Mouse (Mus musculus) thymus, postnatal 0 days (tissue): ENCODE measurements at regions not wholly inside any gene's neighbourhood (a gene's known extent, or its start where the extent isn't known, plus 50 kb on each side); places are given as distances from the start of the nearest gene placed in this dataset.

ENCODE experiments used
- DNase-seq: peaks from one replicate; pipeline ENCODE4 v3.0.0-alpha.2; 2015; ENCODE audit warnings: low spot score

DNA sequence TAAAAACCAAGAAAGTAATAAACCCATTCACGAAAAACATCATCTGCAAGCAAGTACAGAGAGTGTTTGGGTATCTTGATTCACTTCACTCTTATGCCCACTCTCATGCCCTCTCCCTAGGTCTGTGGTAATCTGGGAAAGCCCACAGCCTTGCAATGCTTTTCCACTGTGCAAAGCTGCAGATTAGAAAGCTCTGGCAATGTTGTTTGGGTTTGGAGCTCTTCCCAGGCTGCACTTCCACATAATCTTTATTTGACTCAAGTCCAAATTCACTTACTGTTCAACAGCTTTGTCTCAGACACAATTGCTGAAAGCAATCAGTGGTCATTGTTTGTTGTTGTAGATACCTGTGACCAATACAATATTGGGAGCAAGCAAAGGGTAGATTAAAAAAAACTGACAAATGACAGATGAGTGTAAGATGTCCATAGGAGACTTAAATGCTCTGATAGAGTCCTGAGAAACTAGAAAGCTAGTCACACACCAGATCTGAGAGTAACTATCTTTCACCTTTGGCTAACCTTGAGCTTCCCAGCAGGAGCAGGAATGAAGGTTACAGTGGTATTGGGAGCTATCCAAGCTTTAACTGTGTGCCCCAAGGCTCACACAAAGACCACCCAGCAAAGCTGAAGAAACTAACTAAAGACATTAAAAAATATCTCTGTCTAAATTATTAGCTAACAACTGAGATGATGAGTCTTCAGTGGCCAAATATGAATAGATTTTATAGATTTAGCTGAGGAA, 325.7 kb upstream of the Klf12 start:
- no peak for DNase-seq

DNA sequence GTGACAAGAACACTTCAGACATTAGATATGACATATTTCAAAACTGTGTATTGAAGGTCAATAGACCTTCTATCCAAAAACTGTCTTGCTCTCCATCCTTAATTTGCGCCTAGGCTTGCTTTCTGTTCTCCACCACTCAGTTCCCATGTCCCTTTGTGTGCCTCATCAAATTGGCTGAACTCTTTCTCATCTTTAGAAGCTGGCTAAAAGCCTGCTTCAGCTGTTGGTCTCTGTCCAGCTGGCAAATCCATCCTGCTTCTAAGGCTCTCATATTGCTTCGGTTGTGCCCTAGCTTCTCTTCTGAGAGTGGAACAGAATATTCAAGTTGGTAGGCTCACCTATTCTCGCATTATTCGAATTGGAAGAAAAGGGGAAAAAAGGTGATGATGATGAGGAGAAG, 322.6 kb upstream of the Klf12 start:
- DNase-seq, result no peak

DNA sequence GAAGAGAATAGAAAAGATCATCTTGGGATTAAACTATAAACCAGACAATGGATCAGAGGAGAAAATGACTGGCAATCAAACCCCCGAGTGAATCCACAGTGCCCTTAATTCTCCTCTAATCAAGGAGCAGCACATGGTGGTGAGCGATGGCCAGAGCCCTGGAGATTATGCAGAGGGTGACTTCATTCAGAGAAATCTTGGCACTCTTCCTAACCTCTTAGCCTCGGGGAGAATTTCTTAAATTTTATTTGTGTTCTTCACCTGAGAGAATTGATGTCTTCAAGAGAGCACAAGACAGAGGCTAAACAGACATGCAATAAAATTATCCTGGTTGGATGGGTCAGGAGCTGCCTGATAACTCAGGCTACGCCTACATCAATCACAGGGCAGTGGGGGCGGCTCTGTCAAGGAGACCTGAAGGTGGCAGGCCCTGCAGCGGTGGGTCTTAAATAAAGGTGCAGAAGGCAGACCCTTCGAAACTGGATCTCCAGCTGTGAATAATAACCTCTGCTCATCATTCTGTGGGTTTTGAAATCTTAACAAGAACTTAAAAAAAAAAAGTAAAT, 316.5 kb upstream of the Klf12 start:
- no peak for DNase-seq

DNA sequence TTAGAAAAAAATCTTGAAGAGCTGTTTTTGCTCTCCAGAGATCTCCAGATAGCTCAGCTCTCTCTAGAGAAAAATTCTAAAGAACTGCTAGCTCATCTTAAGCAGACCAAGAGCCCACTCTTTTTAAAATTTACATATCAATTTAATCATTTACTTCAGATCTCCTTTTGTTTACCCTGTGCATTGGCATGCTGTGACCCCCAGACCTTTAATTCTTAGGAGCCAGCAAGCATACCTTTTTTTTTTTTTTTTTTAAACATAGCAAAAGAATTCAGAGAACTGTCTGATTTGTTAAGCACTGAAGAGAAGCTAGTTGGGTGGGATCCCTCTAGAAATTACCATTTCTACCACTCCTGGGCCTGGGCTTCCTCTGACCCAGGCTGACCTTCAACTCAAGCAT, 285.5 kb upstream of the Klf12 start:
- DNase-seq, result no peak

DNA sequence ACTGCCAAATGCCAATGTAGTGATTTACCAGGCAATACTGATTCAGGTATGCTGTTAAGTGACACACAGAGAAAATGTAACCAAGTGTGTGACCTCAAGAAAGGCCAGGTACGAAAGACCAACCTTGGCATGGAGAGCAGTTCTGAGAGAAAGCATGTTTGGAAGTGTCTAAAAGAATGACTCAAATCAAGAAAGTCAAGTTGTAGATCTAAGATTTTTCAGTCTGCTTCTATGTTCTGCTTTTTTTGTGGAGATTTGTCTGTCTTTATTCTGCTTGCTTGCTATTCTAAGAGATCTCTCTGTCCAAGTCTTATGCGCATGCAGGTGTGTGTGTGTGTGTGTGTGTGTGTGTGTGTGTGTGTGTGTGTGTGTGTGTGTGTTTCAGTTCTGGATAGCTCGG, 277.4 kb upstream of the Klf12 start:
- DNase-seq, result no peak

DNA sequence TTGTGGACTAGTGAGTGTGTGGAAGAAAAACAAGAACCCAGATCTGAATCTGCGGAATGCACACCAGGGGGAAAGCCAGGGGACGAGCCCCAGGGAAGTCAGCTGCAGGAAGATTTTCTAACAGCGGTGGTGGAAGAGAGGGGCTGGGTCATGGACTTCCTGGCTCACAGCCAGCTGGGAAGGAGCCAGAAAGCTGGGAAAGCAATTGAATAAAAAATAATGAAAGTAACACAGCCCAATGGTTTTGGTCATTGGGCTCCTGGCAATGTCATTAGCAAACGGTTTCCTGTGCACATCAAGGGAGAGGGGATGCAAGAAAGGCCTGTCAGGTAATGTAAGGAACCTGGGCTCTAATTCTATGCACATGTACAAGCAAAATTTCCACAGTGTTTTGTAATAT, 273.9 kb upstream of the Klf12 start:
- no peak for DNase-seq

DNA sequence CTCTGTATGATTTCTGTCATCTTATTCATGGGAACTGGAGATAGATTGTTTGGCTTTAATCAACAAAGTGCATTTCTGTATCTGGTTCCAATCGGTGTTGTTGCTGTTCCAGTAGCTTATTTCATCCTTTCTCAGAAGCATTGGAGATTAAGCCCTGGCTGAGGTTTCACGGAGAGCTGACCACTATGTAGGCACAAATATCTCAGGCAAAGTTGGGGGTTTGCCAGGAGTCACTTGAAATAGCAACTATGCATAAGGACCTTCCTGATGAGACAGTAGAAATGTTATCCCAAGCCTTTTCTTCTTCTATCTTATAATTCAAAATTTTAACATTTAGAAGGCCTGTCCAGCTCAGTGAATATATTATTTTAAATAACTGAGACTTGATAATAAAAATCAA, 268.0 kb upstream of the Klf12 start:
- no peak for DNase-seq

DNA sequence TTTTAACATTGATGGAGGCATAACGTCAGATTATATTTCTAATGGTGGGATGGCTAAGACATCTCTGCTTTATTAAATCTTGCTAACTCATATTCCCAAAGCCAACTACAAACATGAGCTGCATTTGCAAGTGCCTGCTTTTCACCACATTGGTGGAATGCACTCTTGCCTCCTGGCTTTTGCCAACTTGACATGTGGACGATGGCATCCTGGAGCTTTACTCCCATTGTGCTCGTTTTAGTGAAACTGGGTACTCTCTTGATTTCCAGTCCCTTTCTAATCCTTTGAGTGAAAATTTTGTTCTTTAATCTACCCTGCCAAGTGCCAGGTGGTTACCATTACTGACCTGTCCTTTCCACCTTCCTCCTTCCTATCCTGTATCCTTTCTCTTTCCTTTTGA, 265.8 kb upstream of the Klf12 start:
- no peak for DNase-seq

DNA sequence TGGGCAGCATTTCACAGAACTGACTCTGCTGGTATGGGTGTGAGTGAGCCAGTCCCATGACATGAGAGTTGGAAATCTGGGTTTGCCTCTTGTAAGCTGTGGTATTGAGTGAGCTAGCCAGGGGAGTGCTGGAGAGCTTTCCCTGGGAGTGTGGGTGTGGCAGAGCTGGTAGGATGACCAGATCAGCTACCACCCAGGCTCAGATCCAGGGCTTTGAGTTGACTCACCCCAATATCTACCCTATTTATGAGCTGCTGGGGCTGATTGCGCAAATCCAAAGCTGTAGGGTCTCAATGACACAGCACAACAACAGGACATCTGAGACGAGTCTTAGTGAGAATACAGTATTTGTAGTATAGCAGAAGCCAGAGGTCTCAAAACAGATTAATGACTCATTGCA, 245.7 kb upstream of the Klf12 start:
- no peak for DNase-seq

DNA sequence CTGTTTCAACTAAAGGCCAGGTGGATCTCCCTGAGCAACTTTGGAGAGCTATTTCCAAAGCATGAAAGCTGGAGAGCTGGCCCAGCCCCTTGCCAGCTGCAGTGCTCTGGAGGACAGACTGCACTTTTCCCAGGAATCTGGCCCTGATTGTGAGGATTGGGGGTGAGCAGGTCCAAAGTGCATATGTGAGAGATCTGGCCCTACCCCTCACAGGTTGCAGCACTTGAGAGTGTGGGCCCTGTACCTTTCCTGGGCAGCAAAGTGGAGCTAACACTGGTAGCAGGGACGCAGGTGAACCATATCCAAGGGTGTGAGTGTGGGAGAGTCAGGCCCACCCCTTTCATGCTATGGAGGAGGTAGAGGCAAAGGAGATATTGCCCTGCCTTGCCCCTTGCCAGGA, 245.3 kb upstream of the Klf12 start:
- DNase-seq, result no peak

DNA sequence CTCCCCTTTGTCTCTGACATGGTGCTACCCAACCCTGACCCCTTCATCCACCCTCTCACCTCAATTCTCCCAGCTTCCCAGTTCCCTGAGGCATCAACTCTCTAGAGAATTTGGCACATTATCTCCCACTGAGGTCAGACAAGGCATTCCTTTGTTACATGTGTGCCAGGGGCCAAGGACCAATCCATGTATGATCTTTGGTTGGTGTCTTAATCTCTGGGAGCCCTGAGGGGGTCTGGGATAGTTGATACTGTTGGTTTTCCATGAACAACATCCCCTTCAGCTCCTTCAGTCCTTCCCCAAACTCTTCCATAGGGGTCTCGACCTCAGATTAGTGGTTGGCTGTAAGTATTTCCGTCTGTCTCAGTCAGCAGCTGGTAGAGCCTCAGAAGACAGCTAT, 224.9 kb upstream of the Klf12 start:
- DNase-seq, result no peak

DNA sequence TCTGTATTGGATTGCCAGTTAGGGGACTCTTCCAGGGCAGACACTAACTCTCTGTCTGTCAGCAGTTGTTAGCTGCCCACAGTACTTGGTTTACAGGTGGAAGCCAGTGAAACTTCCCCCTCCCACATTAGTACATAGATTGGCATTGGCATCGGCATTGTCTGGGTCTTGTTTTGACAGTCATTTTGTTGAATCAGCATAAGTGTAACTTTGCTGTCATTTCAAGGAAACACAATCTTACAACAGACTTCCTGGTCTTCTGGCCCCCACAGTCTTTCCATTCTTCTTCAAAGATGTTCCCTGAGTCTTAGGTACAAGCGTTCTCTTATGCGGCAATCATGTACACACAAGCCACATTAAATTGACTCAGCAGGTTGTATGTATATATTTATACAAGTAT, 223.6 kb upstream of the Klf12 start:
- DNase-seq, result no peak

DNA sequence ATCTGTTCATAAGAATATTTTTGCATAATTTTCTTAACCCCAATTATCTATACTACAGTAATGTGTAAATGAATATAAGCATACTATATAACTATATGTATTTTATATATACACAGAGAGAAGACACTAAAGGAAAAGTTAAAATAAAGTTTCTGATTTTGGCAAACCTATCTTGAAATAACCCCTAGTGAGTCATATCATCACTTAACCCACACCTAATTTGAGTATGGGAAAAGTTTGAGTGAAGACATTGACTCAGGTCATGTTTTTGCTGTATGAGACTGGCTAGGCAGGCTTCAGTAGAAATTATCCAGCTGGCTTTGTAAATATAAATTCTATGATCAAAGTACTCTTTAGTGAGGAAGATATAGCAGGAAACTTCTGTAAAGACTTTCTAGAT, 223.1 kb upstream of the Klf12 start:
- DNase-seq, result no peak

DNA sequence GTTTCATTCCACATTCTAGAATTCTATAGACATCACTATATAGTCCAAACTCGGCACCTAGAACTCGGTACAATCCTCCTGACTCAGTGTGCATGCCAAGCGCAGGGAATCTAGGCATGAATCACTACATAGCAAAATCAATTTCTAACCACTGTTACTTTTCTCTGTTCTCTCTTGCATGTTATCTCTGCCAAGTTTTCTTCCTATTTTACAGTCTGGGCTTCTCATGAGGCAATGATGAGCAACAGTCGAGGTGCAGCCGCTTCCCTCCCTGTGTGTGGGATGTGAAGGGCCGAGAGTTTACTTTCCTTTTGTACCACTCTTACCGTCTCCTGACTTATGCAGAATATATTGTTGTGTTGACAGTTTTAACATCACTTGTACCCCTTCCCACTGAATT, 204.4 kb upstream of the Klf12 start:
- DNase-seq, result no peak

DNA sequence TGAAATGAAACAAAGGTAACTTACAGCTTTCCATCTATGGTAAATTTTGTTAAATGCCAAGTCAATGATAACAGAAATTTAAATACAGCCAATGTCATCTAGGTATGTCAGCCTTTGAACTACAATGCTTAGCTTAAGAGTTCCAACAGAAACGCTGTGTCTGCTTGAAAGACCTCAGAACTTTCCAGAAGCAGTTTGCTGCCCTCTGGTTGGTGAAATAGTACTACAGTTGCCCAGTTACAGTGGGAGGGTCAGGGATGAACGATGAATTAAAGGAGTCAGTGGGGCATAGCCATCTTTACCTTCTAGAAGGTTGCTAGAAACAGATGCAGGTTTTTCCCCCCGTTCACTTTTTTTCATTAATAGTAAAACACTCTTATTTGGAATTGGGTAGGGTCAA, 201.0 kb upstream of the Klf12 start:
- no peak for DNase-seq

DNA sequence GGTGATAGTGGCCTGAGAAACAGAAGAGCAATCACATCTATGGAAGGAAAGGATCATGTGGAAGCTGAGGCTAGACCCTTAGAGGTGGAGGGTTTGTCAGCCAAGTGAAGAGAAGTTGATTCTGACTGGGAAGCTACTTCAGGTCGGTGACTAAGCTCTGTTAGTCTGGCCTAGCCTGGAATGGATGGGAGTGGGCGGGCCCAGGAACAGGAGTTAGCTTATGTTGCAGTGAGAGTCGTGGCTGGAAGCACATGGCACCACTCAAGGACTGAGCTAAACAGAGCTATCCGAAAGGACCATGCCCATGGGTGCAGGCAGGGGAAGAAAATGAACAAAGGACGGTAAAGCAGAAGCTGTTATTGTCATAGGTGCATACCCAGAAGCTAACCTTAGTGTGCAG, 199.6 kb upstream of the Klf12 start:
- no peak for DNase-seq

DNA sequence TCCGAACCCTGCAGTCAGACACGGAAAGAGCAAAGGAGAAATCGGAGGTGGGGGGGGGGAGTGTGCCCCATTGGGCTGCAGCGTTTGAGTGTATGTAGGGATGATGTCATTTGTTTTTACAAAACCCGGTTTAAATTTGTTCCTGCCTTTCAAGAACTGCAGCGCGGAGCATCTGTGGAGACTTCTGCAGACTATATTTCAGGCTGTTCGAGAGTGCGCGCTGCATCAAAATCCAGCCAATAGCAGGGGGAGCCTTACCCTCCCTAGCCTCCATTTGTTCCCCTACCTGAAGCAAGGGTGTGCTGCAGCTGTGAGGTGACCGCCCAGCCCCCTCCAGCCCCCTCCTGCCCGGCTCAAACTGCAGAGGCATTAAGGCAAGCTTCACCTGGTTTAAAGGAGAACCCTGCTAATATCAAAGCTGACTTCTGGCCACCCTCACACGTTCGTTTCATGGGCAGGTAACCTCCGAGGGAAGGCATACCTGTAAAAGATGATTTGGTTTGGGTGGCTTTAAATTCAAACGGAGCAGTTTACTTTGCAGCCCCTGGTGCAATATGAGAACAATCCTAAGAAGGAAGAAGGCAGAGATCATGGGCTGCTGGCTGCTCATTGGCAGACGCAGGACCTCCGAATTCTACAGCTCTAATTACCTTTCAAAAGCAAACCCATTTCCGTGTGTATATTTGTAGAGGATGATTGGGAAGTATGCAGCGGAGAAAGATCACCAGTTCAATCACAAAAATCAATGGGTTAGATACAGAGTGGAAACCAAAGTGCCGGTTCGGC, 193.3 kb upstream of the Klf12 start:
- DNase-seq, result no peak

DNA sequence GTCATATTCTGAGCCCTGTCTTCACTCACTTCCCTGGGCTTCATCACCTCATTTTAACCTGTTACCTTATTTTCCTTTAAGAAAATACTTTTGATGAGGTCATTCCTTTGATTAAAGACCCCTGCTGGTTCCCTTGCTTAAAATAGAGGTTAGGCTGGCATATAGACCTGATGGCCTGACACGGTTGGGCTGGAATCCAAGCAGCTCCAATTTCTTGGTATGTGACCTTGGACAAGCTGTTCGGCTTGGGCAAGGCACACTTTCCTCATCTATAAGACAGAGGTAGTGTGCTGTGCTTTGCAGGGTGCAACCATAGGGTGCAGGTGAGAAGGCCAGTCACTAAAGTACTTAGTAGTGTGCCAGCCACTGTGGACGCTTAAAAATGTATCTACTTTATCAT, 183.8 kb upstream of the Klf12 start:
- DNase-seq, result no peak

DNA sequence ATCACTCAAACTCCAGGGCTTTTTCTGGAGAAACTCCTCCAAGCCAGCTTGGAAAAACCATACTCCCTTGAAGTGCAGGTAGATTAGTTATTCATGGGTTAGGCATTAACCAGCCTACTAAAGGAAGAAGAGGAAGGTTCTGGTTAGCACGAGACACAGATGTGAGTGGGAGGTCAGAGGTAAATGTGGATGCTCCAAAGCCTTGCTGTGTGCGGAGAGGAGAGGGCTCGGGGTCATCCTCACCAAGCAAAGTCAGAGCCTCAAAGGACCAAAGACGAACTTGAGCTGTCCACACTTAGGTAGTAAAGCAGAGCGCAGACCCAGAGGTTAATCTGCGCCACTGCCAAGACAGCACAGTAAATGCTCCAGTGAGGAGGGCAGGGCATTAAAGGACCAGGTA, 177.8 kb upstream of the Klf12 start:
- no peak for DNase-seq

DNA sequence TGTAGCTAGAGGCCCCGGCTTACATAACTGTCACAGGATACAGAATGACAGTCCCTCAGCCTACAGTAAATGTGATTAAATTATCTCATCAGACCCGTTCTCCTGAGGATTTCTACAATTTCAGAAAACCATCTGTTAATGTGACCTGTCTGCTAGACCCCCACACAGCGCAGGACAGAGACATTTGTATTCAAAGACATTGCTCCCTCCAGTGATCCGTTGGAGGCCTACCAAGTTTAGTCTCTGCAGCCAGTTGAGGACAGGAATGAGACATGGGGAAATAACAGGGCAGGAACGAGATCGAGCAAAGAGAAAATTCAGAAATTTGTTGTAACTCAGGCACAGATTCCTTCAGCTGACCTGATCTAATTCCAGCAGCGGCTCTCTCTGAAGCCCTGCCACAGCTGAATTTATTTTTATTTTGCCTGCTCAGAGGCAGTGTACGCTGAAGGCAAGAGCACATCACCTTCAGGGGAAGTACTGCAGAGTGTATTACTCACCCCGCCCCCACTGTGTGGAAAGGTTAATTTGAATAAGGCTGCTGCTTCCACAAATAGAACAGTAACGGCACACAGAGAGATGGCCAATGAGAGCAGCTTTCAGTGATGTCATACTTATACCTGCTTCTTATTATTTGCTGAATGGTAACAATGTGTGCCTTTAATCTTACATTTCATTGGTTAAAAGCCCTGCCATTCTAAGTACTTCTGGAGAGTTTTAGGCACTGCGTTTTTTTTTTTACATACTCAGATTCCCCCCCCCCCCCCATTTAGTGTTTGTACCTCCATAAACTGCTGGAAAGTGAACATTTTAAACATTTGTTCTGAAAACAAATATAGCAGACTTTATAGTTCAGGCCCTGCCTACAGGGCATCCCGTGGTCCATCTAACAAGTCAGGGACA, 176.9 kb upstream of the Klf12 start:
- DNase-seq, result peak; percentile 27

DNA sequence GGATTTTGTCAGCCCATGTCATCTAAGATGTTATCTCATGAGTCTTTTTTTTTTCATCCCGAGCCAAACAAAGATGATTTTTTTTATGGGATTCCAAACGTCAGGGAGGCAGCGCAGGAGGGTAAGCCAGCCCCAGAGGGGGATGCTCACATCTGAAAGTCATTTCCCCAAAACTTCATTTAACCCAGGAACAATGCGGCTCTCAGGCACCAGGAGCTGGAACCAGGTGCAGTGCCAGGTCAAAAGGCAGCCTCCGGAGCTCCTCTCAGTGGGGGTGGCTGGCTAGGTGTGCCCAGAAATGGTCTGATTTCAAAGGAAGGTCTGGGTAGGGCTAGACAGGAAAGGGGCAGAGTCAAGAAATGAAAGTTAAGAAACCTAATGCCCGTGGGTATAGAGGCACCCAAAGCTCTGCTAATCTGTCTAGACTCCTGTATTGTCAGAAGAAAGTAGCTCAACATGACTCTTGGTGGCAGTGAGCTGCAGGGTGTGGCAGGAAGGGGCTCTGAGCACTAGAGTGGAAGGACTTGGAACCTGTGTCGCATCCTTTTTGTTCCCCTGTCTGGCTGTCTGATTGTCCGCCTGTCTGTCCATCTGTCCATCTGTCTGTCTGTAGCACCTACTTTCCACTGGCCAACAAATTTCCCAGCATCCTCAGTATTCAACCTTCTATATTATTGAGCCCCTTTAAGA, 175.3 kb upstream of the Klf12 start:
- DNase-seq, result no peak
